Mouse (Mus musculus) midbrain, embryonic 12.5 days (tissue): ENCODE measurements around the gene Faiml. TPM values are rescaled to one million over a fixed set of nuclear protein-coding genes. Genes with fewer than 3 reads are reported as not detected.

Experiments
- polyA plus RNA-seq: library from polyadenylated mRNA; unstranded; fragments of >200 nt; fragmentation: Nextera tagmentation; extraction: Ambion mirVana; gene quantifications from 2 replicates; pipeline ENCODE4 v1.2.1, GENCODE M21; 2016

Gene Faiml
- polyA plus RNA-seq, 1 experiment from 2014 or later, result not detected

Other genes starting within 250 kb of the Faiml start
- gene Gm1123, start 201.5 kb downstream of the Faiml start, polyA plus RNA-seq, result not detected in 2 replicates
- gene Pik3cb, start 96.6 kb downstream of the Faiml start, polyA plus RNA-seq, result 2.4 and 2.8 TPM in 2 replicates
- gene Cep70, start 6.1 kb upstream of the Faiml start, polyA plus RNA-seq, result 53.5 and 57.0 TPM in 2 replicates
- gene Esyt3, start 121.3 kb upstream of the Faiml start, polyA plus RNA-seq, result 0.27 and 0.31 TPM in 2 replicates
- gene Mras, start 200.1 kb upstream of the Faiml start, polyA plus RNA-seq, result 24.7 and 25.5 TPM in 2 replicates
- gene Nme9, start 214.2 kb upstream of the Faiml start, polyA plus RNA-seq, result not detected in 2 replicates